Comparison of ENCODE assay signal across 14 mouse cellular contexts in genomic region chr15:98787930-98788329, GRCm38 (mm10). TPM values are rescaled to one million over a fixed set of nuclear protein-coding genes. Genes with fewer than 3 reads are reported as not detected.
DNase-seq lines count a peak whose midpoint lies in the region; ATAC-seq and TF ChIP-seq lines count a peak whose summit lies in the region.
"Had no signal": no experiment of that assay in that cellular context is flagged by ENCODE, and none has a peak within 500 bp of the region (broad histone marks: within the 10 kb centered on the region; RNA-seq: fewer than 3 reads in every experiment).

No protein-coding gene starts in this region.

- no peak overlapping the region for H3K4me3 ChIP-seq in kidney, postnatal 0 days (replicated peaks; ENCODE audit: low read depth, low read length)
- H3K4me3 ChIP-seq in kidney, embryonic 15.5 days (replicated peaks): no peak overlapping the region
- H3K4me3 ChIP-seq in neural tube, embryonic 15.5 days (replicated peaks): no peak overlapping the region
- no peak overlapping the region for H3K4me3 ChIP-seq in stomach, postnatal 0 days (ENCODE audit: low read depth, low read length)
- H3K4me3 ChIP-seq: embryonic facial prominence, embryonic 15.5 days; liver, embryonic 15.5 days had no signal

- WGBS in kidney, postnatal 0 days: 31% methylated on average over 4 of the region's 4 CpGs
- 33% methylated on average over 4 of the region's 4 CpGs for WGBS in kidney, embryonic 15.5 days
- 31% methylated on average over 4 of the region's 4 CpGs for WGBS in neural tube, embryonic 15.5 days
- 36% methylated on average over 4 of the region's 4 CpGs for WGBS in stomach, postnatal 0 days

- TF ChIP-seq EP300 in stomach, postnatal 0 days (optimal IDR thresholded peaks at IDR 0.05): no peak

- peak; percentile 55 for DNase-seq in embryo, embryonic 11 days
- DNase-seq in embryo, embryonic 10 days (ENCODE audit: low spot score): no peak
- peak; percentile 62 for DNase-seq in kidney, postnatal 0 days (ENCODE audit: low spot score)
- peak; percentile 19 for DNase-seq in neural tube, embryonic 10.5 days (ENCODE audit: extremely low spot score, low spot score)
- peak; percentile 35 for DNase-seq in stomach, postnatal 0 days (ENCODE audit: low spot score)
- DNase-seq: gastrocnemius, postnatal 10 days; heart, postnatal 14 days; kidney, postnatal 25 days had no signal

- H3K4me1 ChIP-seq in kidney, postnatal 0 days (replicated peaks; ENCODE audit: insufficient read depth, low read length): peaks cover 14% of the 10 kb centered on the region
- peaks cover 35% of the 10 kb centered on the region for H3K4me1 ChIP-seq in kidney, embryonic 15.5 days
- H3K4me1 ChIP-seq in neural tube, embryonic 15.5 days: peaks cover 34% of the 10 kb centered on the region
- H3K4me1 ChIP-seq in stomach, postnatal 0 days (replicated peaks; ENCODE audit: control insufficient read depth, insufficient read depth): no peaks in the 10 kb centered on the region

- no peaks in the 10 kb centered on the region for H3K9me3 ChIP-seq in kidney, postnatal 0 days (replicated peaks; ENCODE audit: low read length)
- H3K9me3 ChIP-seq in kidney, embryonic 15.5 days (replicated peaks): no peaks in the 10 kb centered on the region
- H3K9me3 ChIP-seq in neural tube, embryonic 15.5 days (replicated peaks): no peaks in the 10 kb centered on the region
- H3K9me3 ChIP-seq in stomach, postnatal 0 days (ENCODE audit: control insufficient read depth, low read length): no peaks in the 10 kb centered on the region
- H3K9me3 ChIP-seq: embryonic facial prominence, embryonic 15.5 days; liver, embryonic 15.5 days had no signal

- no peaks in the 10 kb centered on the region for H3K36me3 ChIP-seq in kidney, postnatal 0 days (ENCODE audit: insufficient read depth, low read length)
- H3K36me3 ChIP-seq in kidney, embryonic 15.5 days: no peaks in the 10 kb centered on the region
- no peaks in the 10 kb centered on the region for H3K36me3 ChIP-seq in neural tube, embryonic 15.5 days
- no peaks in the 10 kb centered on the region for H3K36me3 ChIP-seq in stomach, postnatal 0 days (ENCODE audit: control insufficient read depth, insufficient read depth, low read length)
- H3K36me3 ChIP-seq: embryonic facial prominence, embryonic 15.5 days; liver, embryonic 15.5 days had no signal

- no peak overlapping the region for H3K9ac ChIP-seq in kidney, postnatal 0 days (ENCODE audit: low read depth, low read length)
- no peak overlapping the region for H3K9ac ChIP-seq in kidney, embryonic 15.5 days
- no peak overlapping the region for H3K9ac ChIP-seq in neural tube, embryonic 15.5 days (replicated peaks)
- no peak overlapping the region for H3K9ac ChIP-seq in stomach, postnatal 0 days (ENCODE audit: low read length)
- H3K9ac ChIP-seq: embryonic facial prominence, embryonic 15.5 days; liver, embryonic 15.5 days had no signal

- ATAC-seq in kidney, postnatal 0 days (replicated peaks; ENCODE audit: low FRiP score, low read depth): no peak
- ATAC-seq in kidney, embryonic 15.5 days (replicated peaks; ENCODE audit: low FRiP score): no peak
- ATAC-seq in neural tube, embryonic 15.5 days (ENCODE audit: low FRiP score): no peak
- ATAC-seq in stomach, postnatal 0 days (ENCODE audit: low FRiP score, low TSS enrichment): no peak
- no peak for ATAC-seq in inflammation-experienced regulatory T-cells, adult 6 months
- ATAC-seq: activated CD4-positive, CD25-positive, alpha-beta regulatory T cell, adult 4 months had no signal

- H3K27me3 ChIP-seq in kidney, postnatal 0 days (ENCODE audit: insufficient read depth, low read length): peaks cover 58% of the 10 kb centered on the region
- H3K27me3 ChIP-seq in kidney, embryonic 15.5 days: peaks cover 85% of the 10 kb centered on the region
- peaks cover 79% of the 10 kb centered on the region for H3K27me3 ChIP-seq in neural tube, embryonic 15.5 days (replicated peaks)
- H3K27me3 ChIP-seq in stomach, postnatal 0 days (ENCODE audit: control insufficient read depth, insufficient read depth, low read length): peaks cover 27% of the 10 kb centered on the region

- TF ChIP-seq CTCF in kidney, postnatal 0 days (IDR thresholded peaks at IDR 0.05; ENCODE audit: low read depth): peak; percentile 72
- TF ChIP-seq CTCF in stomach, postnatal 0 days (IDR thresholded peaks at IDR 0.05; ENCODE audit: low read depth): peak; percentile 73

- no peak overlapping the region for H3K4me2 ChIP-seq in kidney, postnatal 0 days (ENCODE audit: low read length)
- H3K4me2 ChIP-seq in kidney, embryonic 15.5 days: no peak overlapping the region
- H3K4me2 ChIP-seq in neural tube, embryonic 15.5 days: no peak overlapping the region
- H3K4me2 ChIP-seq in stomach, postnatal 0 days (replicated peaks; ENCODE audit: low read depth): no peak overlapping the region
- H3K4me2 ChIP-seq: embryonic facial prominence, embryonic 15.5 days; liver, embryonic 15.5 days had no signal

- H3K27ac ChIP-seq in kidney, postnatal 0 days: no peak overlapping the region
- no peak overlapping the region for H3K27ac ChIP-seq in kidney, embryonic 15.5 days
- H3K27ac ChIP-seq in neural tube, embryonic 15.5 days (replicated peaks): no peak overlapping the region
- no peak overlapping the region for H3K27ac ChIP-seq in stomach, postnatal 0 days (replicated peaks)
- H3K27ac ChIP-seq: embryonic facial prominence, embryonic 15.5 days; liver, embryonic 15.5 days had no signal

RNA-seq across cellular contexts. Expression of gene Wnt1, which starts 1.7 kb away (rescaled TPM):
- not detected in 2 replicates for polyA plus RNA-seq in kidney, postnatal 0 days (2015; fragmentation: Nextera tagmentation; extraction: Ambion mirVana)
- 0.06 TPM in 1 of 2 replicates, not detected in the other for polyA plus RNA-seq in kidney, embryonic 15.5 days (2015; fragmentation: Nextera tagmentation; extraction: Ambion mirVana)
- 1.0 and 2.0 TPM in 2 replicates for polyA plus RNA-seq in neural tube, embryonic 15.5 days (2015; fragmentation: Nextera tagmentation; extraction: Ambion mirVana)
- not detected in 2 replicates for polyA plus RNA-seq in stomach, postnatal 0 days (2015; fragmentation: Nextera tagmentation; extraction: Ambion mirVana)
- polyA plus RNA-seq in inflammation-experienced regulatory T-cells, adult 6 months (2017; shearing (Covaris generic)): under 1 TPM in 1 of 3 experiments, not detected in 2; 0.15 TPM
- polyA plus RNA-seq: activated CD4-positive, CD25-positive, alpha-beta regulatory T cell, adult 4 months; embryonic facial prominence, embryonic 15.5 days; liver, embryonic 15.5 days had no signal

RNA-seq across cellular contexts. Expression of gene Wnt10b, which starts 10.0 kb away (rescaled TPM):
- not detected in 2 replicates for polyA plus RNA-seq in kidney, postnatal 0 days (2015; fragmentation: Nextera tagmentation; extraction: Ambion mirVana)
- 0.12 and 0.31 TPM in 2 replicates for polyA plus RNA-seq in kidney, embryonic 15.5 days (2015; fragmentation: Nextera tagmentation; extraction: Ambion mirVana)
- polyA plus RNA-seq in neural tube, embryonic 15.5 days (2015; fragmentation: Nextera tagmentation; extraction: Ambion mirVana): 0.08 and 0.72 TPM in 2 replicates
- 0.11 TPM in 1 of 2 replicates, not detected in the other for polyA plus RNA-seq in stomach, postnatal 0 days (2015; fragmentation: Nextera tagmentation; extraction: Ambion mirVana)
- under 1 TPM in 1 of 3 experiments, not detected in 2; 0.15 TPM for polyA plus RNA-seq in inflammation-experienced regulatory T-cells, adult 6 months (2017; shearing (Covaris generic))
- polyA plus RNA-seq: liver, embryonic 15.5 days had no signal

RNA-seq across cellular contexts. Expression of gene Ddn, which starts 21.4 kb away (rescaled TPM):
- polyA plus RNA-seq in kidney, postnatal 0 days (2015; fragmentation: Nextera tagmentation; extraction: Ambion mirVana): 4.4 and 6.1 TPM in 2 replicates
- polyA plus RNA-seq in kidney, embryonic 15.5 days (2015; fragmentation: Nextera tagmentation; extraction: Ambion mirVana): 2.9 and 3.2 TPM in 2 replicates
- polyA plus RNA-seq in neural tube, embryonic 15.5 days (2015; fragmentation: Nextera tagmentation; extraction: Ambion mirVana): 0.18 and 0.36 TPM in 2 replicates
- polyA plus RNA-seq in stomach, postnatal 0 days (2015; fragmentation: Nextera tagmentation; extraction: Ambion mirVana): 0.02 TPM in 1 of 2 replicates, not detected in the other
- not detected for polyA plus RNA-seq in inflammation-experienced regulatory T-cells, adult 6 months (2017; shearing (Covaris generic))
- polyA plus RNA-seq: activated CD4-positive, CD25-positive, alpha-beta regulatory T cell, adult 4 months; liver, embryonic 15.5 days had no signal

RNA-seq across cellular contexts. Expression of gene Arf3, which starts 24.9 kb away (rescaled TPM):
- polyA plus RNA-seq in kidney, postnatal 0 days (2015; fragmentation: Nextera tagmentation; extraction: Ambion mirVana): 39.0 and 39.6 TPM in 2 replicates
- 51.9 and 55.6 TPM in 2 replicates for polyA plus RNA-seq in kidney, embryonic 15.5 days (2015; fragmentation: Nextera tagmentation; extraction: Ambion mirVana)
- polyA plus RNA-seq in neural tube, embryonic 15.5 days (2015; fragmentation: Nextera tagmentation; extraction: Ambion mirVana): 97.8 TPM in 2 replicates
- polyA plus RNA-seq in stomach, postnatal 0 days (2015; fragmentation: Nextera tagmentation; extraction: Ambion mirVana): 29.5 and 33.1 TPM in 2 replicates
- polyA plus RNA-seq in inflammation-experienced regulatory T-cells, adult 6 months (2017; shearing (Covaris generic)): 10 to 100 TPM; 35.5 to 38.0 (median 37.8) TPM

RNA-seq across cellular contexts. Expression of gene Prkag1, which starts 43.4 kb away (rescaled TPM):
- polyA plus RNA-seq in kidney, postnatal 0 days (2015; fragmentation: Nextera tagmentation; extraction: Ambion mirVana): 83.1 and 94.5 TPM in 2 replicates
- polyA plus RNA-seq in kidney, embryonic 15.5 days (2015; fragmentation: Nextera tagmentation; extraction: Ambion mirVana): 98.5 and 100 TPM in 2 replicates
- polyA plus RNA-seq in neural tube, embryonic 15.5 days (2015; fragmentation: Nextera tagmentation; extraction: Ambion mirVana): 66.4 and 72.9 TPM in 2 replicates
- 56.2 TPM in 2 replicates for polyA plus RNA-seq in stomach, postnatal 0 days (2015; fragmentation: Nextera tagmentation; extraction: Ambion mirVana)
- polyA plus RNA-seq in inflammation-experienced regulatory T-cells, adult 6 months (2017; shearing (Covaris generic)): 100 to 1,000 TPM; 119 to 137 (median 129) TPM
